Mouse (Mus musculus): ENCODE results near the gene Dydc1. TPM values are rescaled to one million over a fixed set of nuclear protein-coding genes. Genes with fewer than 3 reads are reported as not detected.
A peak's percentile ranks its signal among the peaks of the same experiment; 100 is the strongest.

Gene Dydc1
- not detected in 2 replicates for polyA plus RNA-seq (2012; rRNA removed)
- polyA plus RNA-seq (2014; fragmentation: Nextera tagmentation; extraction: Ambion mirVana), result not detected in 2 replicates

DNA sequence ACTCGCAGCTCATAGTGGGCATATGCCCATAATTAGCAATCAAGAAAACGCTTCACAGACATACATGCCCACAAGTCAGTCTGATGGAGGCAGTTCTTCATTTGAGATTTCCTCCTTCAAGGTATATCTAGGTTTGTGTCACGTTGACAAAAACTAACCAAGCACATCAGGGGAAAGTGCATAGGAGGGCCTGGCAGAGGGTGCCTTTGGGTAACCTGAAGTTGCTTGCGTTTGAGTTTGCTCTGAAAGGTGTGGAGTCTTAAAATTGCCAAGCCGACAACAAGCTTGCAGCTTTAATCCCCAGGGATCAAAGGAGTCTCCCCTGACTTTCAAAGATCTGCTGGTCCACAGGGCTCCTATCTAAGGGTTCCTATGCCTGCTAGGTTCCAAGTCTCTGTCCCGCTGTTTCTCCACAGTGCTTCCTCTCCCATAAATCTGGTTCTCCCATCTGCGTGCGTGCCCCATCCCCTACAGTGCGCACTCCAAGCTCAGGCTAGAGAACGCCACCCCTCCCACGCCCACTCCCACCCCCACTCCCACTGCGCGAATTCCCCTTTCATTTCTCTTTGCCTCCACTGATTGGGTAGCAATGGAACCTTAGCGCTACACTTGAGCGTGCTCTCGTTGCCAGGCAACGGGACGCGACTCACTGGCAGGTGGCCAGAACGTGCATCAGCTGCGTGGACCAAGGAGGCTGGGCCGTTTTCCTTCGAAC lies at the start of gene Dydc1:
Gene Dydc1 (plus strand): TSS at position 683 of the 715 bp plus-strand sequence.
- Histone ChIP-seq H3K27me3 (ENCODE audit: control insufficient read depth, insufficient read depth, low read length) (no peaks in the 10 kb centered on the region), H3K27ac (replicated peaks; ENCODE audit: low read depth, low read length) (no peak within 1 kb of the TSS), H3K9me3 (ENCODE audit: control insufficient read depth, low read length) (no peaks in the 10 kb centered on the region), H3K4me2 (replicated peaks; ENCODE audit: low read depth, low read length, severe bottlenecking) (peak within 1 kb of the TSS; percentile 63), H3K36me3 (ENCODE audit: control insufficient read depth, insufficient read depth, low read length) (no peaks in the 10 kb centered on the region), H3K4me1 (ENCODE audit: control insufficient read depth, insufficient read depth, low read length) (no peaks in the 10 kb centered on the region), H3K9ac (ENCODE audit: low read depth, low read length, severe bottlenecking) (peak within 1 kb of the TSS; percentile 18; the same call in 1 of the 2 replicates), H3K4me3 (replicated peaks; ENCODE audit: low read length) (peak within 1 kb of the TSS; percentile 39)
- ATAC-seq (ENCODE audit: low FRiP score, low read depth) (peak; percentile 83), DNase-seq (ENCODE audit: low spot score) (peak; percentile 55)
- TF ChIP-seq POLR2A (IDR thresholded peaks at IDR 0.05; ENCODE audit: borderline replicate concordance, extremely low read depth, insufficient read depth, insufficient read length), result no peak
- 10% methylated on average over 23 of the region's 23 CpGs for WGBS

DNA sequence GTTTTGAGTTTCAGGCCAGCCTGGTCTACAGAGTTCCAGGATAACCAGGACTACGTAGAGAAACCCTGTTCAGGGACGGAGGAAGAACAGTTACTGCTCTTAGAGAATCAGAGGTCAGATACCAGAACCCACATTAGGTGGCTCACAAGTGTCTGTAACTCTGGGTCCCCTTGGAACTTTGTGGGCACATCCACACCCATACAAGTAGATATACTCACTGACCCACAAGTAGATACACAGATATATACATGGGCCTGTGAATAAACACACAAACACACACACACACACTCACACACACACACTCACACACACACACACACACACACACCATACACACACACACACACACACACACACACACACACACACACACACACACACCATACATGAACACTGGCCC lies 47.6 kb upstream of the Dydc1 start:
- H3K4me2 ChIP-seq (replicated peaks; ENCODE audit: low read depth, low read length, severe bottlenecking), result no peak overlapping the region
- H3K27me3 ChIP-seq (ENCODE audit: control insufficient read depth, insufficient read depth, low read length), result no peaks in the 10 kb centered on the region
- no peak for DNase-seq (ENCODE audit: low spot score)
- H3K4me3 ChIP-seq (replicated peaks; ENCODE audit: low read length), result no peak overlapping the region
- H3K9ac ChIP-seq (ENCODE audit: low read depth, low read length, severe bottlenecking), result no peak overlapping the region
- no peak overlapping the region for H3K27ac ChIP-seq (replicated peaks; ENCODE audit: low read depth, low read length)
- no peaks in the 10 kb centered on the region for H3K36me3 ChIP-seq (ENCODE audit: control insufficient read depth, insufficient read depth, low read length)
- ATAC-seq (ENCODE audit: low FRiP score, low read depth), result no peak
- H3K4me1 ChIP-seq (ENCODE audit: control insufficient read depth, insufficient read depth, low read length), result no peaks in the 10 kb centered on the region
- WGBS, result 90% methylated on average over 2 of the region's 2 CpGs
- H3K9me3 ChIP-seq (ENCODE audit: control insufficient read depth, low read length), result no peaks in the 10 kb centered on the region
- TF ChIP-seq POLR2A (IDR thresholded peaks at IDR 0.05; ENCODE audit: borderline replicate concordance, extremely low read depth, insufficient read depth, insufficient read length), result no peak

DNA sequence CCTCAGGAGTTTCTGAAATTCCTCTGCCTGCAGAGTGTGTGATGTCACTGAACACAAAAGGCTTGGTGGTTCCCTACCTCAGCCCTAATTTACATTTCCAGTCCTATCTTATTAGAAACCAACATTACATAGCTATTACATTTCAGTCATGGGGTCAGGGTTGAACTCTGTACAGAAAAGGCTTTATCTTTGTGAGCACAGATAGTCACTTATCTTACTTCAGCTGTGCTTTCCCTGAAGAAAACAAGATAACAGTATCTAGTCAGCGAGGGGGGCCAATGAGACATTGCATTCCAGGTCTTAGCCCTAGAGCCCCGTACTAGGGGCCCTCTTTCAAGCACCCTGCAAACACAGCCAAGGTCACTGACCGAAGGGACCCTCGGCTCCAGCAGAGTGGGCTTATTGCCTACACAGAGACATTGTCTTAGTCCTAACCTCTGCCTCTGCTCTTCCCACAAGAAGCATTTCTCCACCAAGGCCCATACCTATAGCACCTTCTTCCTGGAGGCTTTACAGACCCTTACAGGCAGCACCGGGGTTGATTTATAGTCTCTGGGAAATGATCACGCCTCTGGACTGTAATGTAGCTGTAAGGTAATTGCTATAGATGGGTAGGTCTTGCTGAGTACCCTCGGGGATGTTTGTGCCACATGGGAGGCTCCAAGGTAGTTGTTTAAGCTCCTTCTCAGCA lies 47.0 kb upstream of the Dydc1 start:
- no peaks in the 10 kb centered on the region for H3K36me3 ChIP-seq (ENCODE audit: control insufficient read depth, insufficient read depth, low read length)
- H3K27ac ChIP-seq (replicated peaks; ENCODE audit: low read depth, low read length), result no peak overlapping the region
- no peak overlapping the region for H3K9ac ChIP-seq (ENCODE audit: low read depth, low read length, severe bottlenecking)
- no peak for TF ChIP-seq POLR2A (IDR thresholded peaks at IDR 0.05; ENCODE audit: borderline replicate concordance, extremely low read depth, insufficient read depth, insufficient read length)
- no peaks in the 10 kb centered on the region for H3K27me3 ChIP-seq (ENCODE audit: control insufficient read depth, insufficient read depth, low read length)
- no peak overlapping the region for H3K4me2 ChIP-seq (replicated peaks; ENCODE audit: low read depth, low read length, severe bottlenecking)
- DNase-seq (ENCODE audit: low spot score), result no peak
- no peak for ATAC-seq (ENCODE audit: low FRiP score, low read depth)
- no peaks in the 10 kb centered on the region for H3K9me3 ChIP-seq (ENCODE audit: control insufficient read depth, low read length)
- WGBS, result 70% methylated on average over 7 of the region's 7 CpGs
- no peak overlapping the region for H3K4me3 ChIP-seq (replicated peaks; ENCODE audit: low read length)
- no peaks in the 10 kb centered on the region for H3K4me1 ChIP-seq (ENCODE audit: control insufficient read depth, insufficient read depth, low read length)

DNA sequence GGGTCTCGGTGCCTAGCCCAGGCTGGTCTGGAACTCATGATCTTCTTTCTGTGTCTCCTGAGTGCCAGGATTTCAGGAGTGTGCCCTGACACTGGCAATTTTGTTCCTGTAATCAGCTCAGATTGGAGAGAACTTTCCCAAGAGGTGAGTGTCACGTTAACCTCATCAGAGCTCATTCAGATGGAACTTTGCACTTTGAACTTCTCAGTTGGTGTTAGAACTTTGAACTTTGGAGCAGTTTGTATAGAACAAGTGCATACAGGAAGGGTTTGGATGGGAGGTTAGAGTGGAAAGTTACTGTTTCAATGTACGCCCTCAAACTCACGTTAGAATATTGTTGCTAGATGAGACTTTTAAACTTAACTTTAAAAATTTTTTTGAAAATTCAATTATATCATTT lies 43.4 kb upstream of the Dydc1 start:
- H3K27me3 ChIP-seq (ENCODE audit: control insufficient read depth, insufficient read depth, low read length), result no peaks in the 10 kb centered on the region
- no peaks in the 10 kb centered on the region for H3K9me3 ChIP-seq (ENCODE audit: control insufficient read depth, low read length)
- no peak overlapping the region for H3K4me3 ChIP-seq (replicated peaks; ENCODE audit: low read length)
- H3K4me2 ChIP-seq (replicated peaks; ENCODE audit: low read depth, low read length, severe bottlenecking), result no peak overlapping the region
- no peak for TF ChIP-seq POLR2A (IDR thresholded peaks at IDR 0.05; ENCODE audit: borderline replicate concordance, extremely low read depth, insufficient read depth, insufficient read length)
- no peak overlapping the region for H3K9ac ChIP-seq (ENCODE audit: low read depth, low read length, severe bottlenecking)
- WGBS, result 81% methylated on average over 4 of the region's 4 CpGs
- no peak for ATAC-seq (ENCODE audit: low FRiP score, low read depth)
- H3K4me1 ChIP-seq (ENCODE audit: control insufficient read depth, insufficient read depth, low read length), result no peaks in the 10 kb centered on the region
- DNase-seq (ENCODE audit: low spot score), result no peak
- H3K36me3 ChIP-seq (ENCODE audit: control insufficient read depth, insufficient read depth, low read length), result no peaks in the 10 kb centered on the region
- no peak overlapping the region for H3K27ac ChIP-seq (replicated peaks; ENCODE audit: low read depth, low read length)

DNA sequence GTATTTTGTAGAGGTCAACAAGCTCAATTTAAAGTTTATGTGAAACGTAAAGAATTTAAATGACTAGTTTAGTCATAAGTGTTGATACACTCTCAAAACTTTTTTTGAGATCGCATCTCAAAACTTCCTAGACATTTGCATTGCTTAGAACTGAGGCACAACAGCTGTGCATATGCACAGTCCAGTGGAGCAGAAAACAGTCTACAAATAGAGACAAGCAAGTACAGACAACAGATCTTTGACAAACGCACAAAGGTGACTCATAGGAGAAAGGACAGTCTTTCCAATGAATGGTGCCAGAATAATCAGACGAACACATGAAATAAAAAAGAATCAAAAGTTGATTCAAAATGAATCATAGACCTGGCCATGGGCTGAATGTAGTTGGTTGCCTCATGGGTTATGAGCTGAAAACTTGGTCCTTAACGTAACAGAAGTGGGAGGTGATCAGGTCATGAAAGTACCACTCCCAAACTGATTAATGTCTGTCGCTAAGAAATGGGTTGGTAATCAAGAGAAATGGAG lies 41.7 kb upstream of the Dydc1 start:
- Histone ChIP-seq H3K9ac (ENCODE audit: low read depth, low read length, severe bottlenecking) (no peak overlapping the region), H3K9me3 (ENCODE audit: control insufficient read depth, low read length) (no peaks in the 10 kb centered on the region), H3K4me1 (ENCODE audit: control insufficient read depth, insufficient read depth, low read length) (no peaks in the 10 kb centered on the region), H3K4me3 (replicated peaks; ENCODE audit: low read length) (no peak overlapping the region), H3K27me3 (ENCODE audit: control insufficient read depth, insufficient read depth, low read length) (no peaks in the 10 kb centered on the region), H3K27ac (replicated peaks; ENCODE audit: low read depth, low read length) (no peak overlapping the region), H3K4me2 (replicated peaks; ENCODE audit: low read depth, low read length, severe bottlenecking) (no peak overlapping the region), H3K36me3 (ENCODE audit: control insufficient read depth, insufficient read depth, low read length) (no peaks in the 10 kb centered on the region)
- DNase-seq (ENCODE audit: low spot score) (no peak), ATAC-seq (ENCODE audit: low FRiP score, low read depth) (no peak)
- 92% methylated on average over 6 of the region's 6 CpGs for WGBS
- TF ChIP-seq POLR2A (IDR thresholded peaks at IDR 0.05; ENCODE audit: borderline replicate concordance, extremely low read depth, insufficient read depth, insufficient read length), result no peak

All from limb, embryonic 14.5 days (tissue).